Mouse (Mus musculus) gastrocnemius, adult 8-10 months (tissue): ENCODE results near the gene Tanc2. TPM values are rescaled to one million over a fixed set of nuclear protein-coding genes. Genes with fewer than 3 reads are reported as not detected.

Experiments used
- DNase-seq, 2 experiments: peaks; one replicate each; pipeline ENCODE4 v3.0.0; 2022; ENCODE audit warnings: low spot score in 2 of 2
- microRNA-seq: library from miRNA; unstranded; fragments of <30 nt; microRNA quantifications from one replicate; pipeline ENCODE4 v1.2.0, GENCODE M21; 2022
- total RNA-seq, 4 experiments: library from RNA; stranded (reverse); gene quantifications; 2 replicates each; pipeline ENCODE4 v1.2.4; 2022

The Tanc2 gene
- total RNA-seq, 4 experiments from 2014 or later = 7.0 to 11.0 (median 8.3) TPM

- no peak for DNase-seq
Observed at GRCm38 (mm10) chr11:105952911-105953386, 363.2 kb downstream of the Tanc2 start, which contains the start of gene Cyb561. Gene Cyb561 (minus strand): TSS chr11:105953336.

- DNase-seq = peak in 1 of 2 experiments; percentile 54
Observed at GRCm38 (mm10) chr11:105953402-105953801, 363.6 kb downstream of the Tanc2 start.

GRCm38 (mm10) chr11:105955815-105956430 is 366.1 kb downstream of the Tanc2 start:
- DNase-seq = no peak

- DNase-seq = no peak
Observed at GRCm38 (mm10) chr11:105957501-105957900, 367.7 kb downstream of the Tanc2 start.

GRCm38 (mm10) chr11:105958566-105958965 is 368.8 kb downstream of the Tanc2 start:
- DNase-seq = no peak

- no peak for DNase-seq
Observed at GRCm38 (mm10) chr11:105959355-105959754, 369.6 kb downstream of the Tanc2 start.

GRCm38 (mm10) chr11:105964691-105965090 is 374.9 kb downstream of the Tanc2 start:
- DNase-seq = no peak

GRCm38 (mm10) chr11:105966288-105966687 is 376.5 kb downstream of the Tanc2 start:
- DNase-seq = no peak

- no peak for DNase-seq
Observed at GRCm38 (mm10) chr11:105967741-105968574, 378.2 kb downstream of the Tanc2 start, which contains the start of gene Ace. Gene Ace (plus strand): TSS chr11:105967945.

- no peak for DNase-seq
Observed at GRCm38 (mm10) chr11:105968948-105969347, 379.2 kb downstream of the Tanc2 start.

GRCm38 (mm10) chr11:105969516-105969915 is 379.7 kb downstream of the Tanc2 start:
- peak; percentile 42 to 45 for DNase-seq

GRCm38 (mm10) chr11:105974593-105974992 is 384.8 kb downstream of the Tanc2 start:
- peak in 1 of 2 experiments; percentile 33 for DNase-seq

GRCm38 (mm10) chr11:105975050-105975449 is 385.3 kb downstream of the Tanc2 start:
- DNase-seq = no peak

GRCm38 (mm10) chr11:105975636-105976035 is 385.9 kb downstream of the Tanc2 start:
- DNase-seq = no peak

GRCm38 (mm10) chr11:105978232-105978631 is 388.4 kb downstream of the Tanc2 start:
- no peak for DNase-seq

GRCm38 (mm10) chr11:105978634-105979033 is 388.8 kb downstream of the Tanc2 start:
- DNase-seq = no peak

Small RNA genes lying within 50 kb of the gene (microRNA-seq; reads per million reads assigned to microRNA genes)
- not detected for gene Gm23990

Other genes with a start within 250 kb of the Tanc2 start
- not detected for gene March10, start 133.3 kb upstream of the Tanc2 start, total RNA-seq